ENCODE assay signal across 8 mouse cellular contexts in the genomic region with DNA sequence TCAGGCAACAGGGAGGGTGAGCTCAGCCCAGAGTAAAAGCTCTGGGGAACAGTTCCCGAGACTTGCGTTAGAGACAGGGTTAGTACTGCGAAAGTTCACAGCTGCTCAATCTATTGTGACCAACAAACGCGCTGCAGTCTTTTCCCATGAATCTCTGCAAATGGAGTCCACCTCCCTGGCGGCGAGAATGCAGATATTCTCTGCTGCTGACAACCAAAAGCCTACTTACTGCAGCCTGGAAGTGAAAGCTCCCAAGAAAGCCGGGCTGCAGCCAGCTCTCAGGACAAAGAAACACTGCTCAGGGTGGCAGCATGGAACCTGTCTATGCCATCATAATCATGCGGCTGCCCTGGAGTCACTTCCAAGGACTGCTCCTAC. TPM values are rescaled to one million over a fixed set of nuclear protein-coding genes. Genes with fewer than 3 reads are reported as not detected.
A peak's percentile ranks its signal among the peaks of the same experiment; 100 is the strongest.
DNase-seq lines count a peak whose midpoint lies in the region; ATAC-seq and TF ChIP-seq lines count a peak whose summit lies in the region.

No protein-coding gene starts in this region.

- H3K4me3 ChIP-seq in cortical plate, adult 2 months (ENCODE audit: insufficient read depth, low read length), result peak overlapping the region; percentile 40
- H3K4me3 ChIP-seq in kidney, adult 2 months (ENCODE audit: insufficient read depth, low read depth, low read length), result peak overlapping the region; percentile 84
- H3K4me3 ChIP-seq in limb, embryonic 12.5 days (replicated peaks), result peak overlapping the region; percentile 54
- peak overlapping the region; percentile 45 for H3K4me3 ChIP-seq in midbrain, embryonic 11.5 days (ENCODE audit: low read depth, low read length)
- H3K4me3 ChIP-seq in stomach, postnatal 0 days (ENCODE audit: low read depth, low read length), result peak overlapping the region; percentile 51

- DNase-seq in cerebellum, adult 9-11 months, result no peak
- peak; percentile 9 for DNase-seq in gastrocnemius, postnatal 25 days
- DNase-seq in kidney, adult 2 months, result peak; percentile 56
- peak; percentile 84 for DNase-seq in midbrain, embryonic 11.5 days (ENCODE audit: low spot score, missing footprints)
- DNase-seq in stomach, postnatal 0 days (ENCODE audit: low spot score), result peak; percentile 42

- H3K4me1 ChIP-seq in cortical plate, adult 2 months (ENCODE audit: control insufficient read depth, insufficient read depth, low read length), result no peaks in the 10 kb centered on the region
- H3K4me1 ChIP-seq in kidney, adult 2 months (ENCODE audit: control insufficient read depth, insufficient read depth, low read length), result peaks cover 8% of the 10 kb centered on the region
- no peaks in the 10 kb centered on the region; the same call in 1 of the 2 replicates for H3K4me1 ChIP-seq in limb, embryonic 12.5 days (replicated peaks)
- peaks cover 2% of the 10 kb centered on the region; the same call in 1 of the 2 replicates for H3K4me1 ChIP-seq in midbrain, embryonic 11.5 days (ENCODE audit: control insufficient read depth, insufficient read depth, low read length)
- no peaks in the 10 kb centered on the region for H3K4me1 ChIP-seq in stomach, postnatal 0 days (replicated peaks; ENCODE audit: control insufficient read depth, insufficient read depth)

- 1% methylated on average over 9 of the region's 9 CpGs for WGBS in kidney, adult 2 months
- 15% methylated on average over 9 of the region's 9 CpGs for WGBS in limb, embryonic 12.5 days
- 26% methylated on average over 9 of the region's 9 CpGs for WGBS in midbrain, embryonic 11.5 days
- 15% methylated on average over 9 of the region's 9 CpGs for WGBS in stomach, postnatal 0 days

- no peaks in the 10 kb centered on the region for H3K9me3 ChIP-seq in limb, embryonic 12.5 days
- no peaks in the 10 kb centered on the region for H3K9me3 ChIP-seq in midbrain, embryonic 11.5 days (ENCODE audit: control insufficient read depth, low read length)
- no peaks in the 10 kb centered on the region for H3K9me3 ChIP-seq in stomach, postnatal 0 days (ENCODE audit: control insufficient read depth, low read length)

- H3K9ac ChIP-seq in limb, embryonic 12.5 days (replicated peaks), result peak overlapping the region; percentile 57
- H3K9ac ChIP-seq in midbrain, embryonic 11.5 days (ENCODE audit: low read length), result peak overlapping the region; percentile 51
- peak overlapping the region; percentile 69 for H3K9ac ChIP-seq in stomach, postnatal 0 days (ENCODE audit: low read length)

- TF ChIP-seq EP300 in stomach, postnatal 0 days (optimal IDR thresholded peaks at IDR 0.05), result no peak

- no peaks in the 10 kb centered on the region for H3K27me3 ChIP-seq in kidney, adult 2 months (replicated peaks; ENCODE audit: control insufficient read depth, insufficient read depth, low read length)
- H3K27me3 ChIP-seq in limb, embryonic 12.5 days, result peaks cover 5% of the 10 kb centered on the region; the same call in 1 of the 2 replicates
- no peaks in the 10 kb centered on the region for H3K27me3 ChIP-seq in midbrain, embryonic 11.5 days (ENCODE audit: control insufficient read depth, insufficient read depth, low read length)
- H3K27me3 ChIP-seq in stomach, postnatal 0 days (ENCODE audit: control insufficient read depth, insufficient read depth, low read length), result no peaks in the 10 kb centered on the region

- peak overlapping the region; percentile 61 for H3K4me2 ChIP-seq in limb, embryonic 12.5 days
- H3K4me2 ChIP-seq in midbrain, embryonic 11.5 days, result peak overlapping the region; percentile 63
- peak overlapping the region; percentile 61 for H3K4me2 ChIP-seq in stomach, postnatal 0 days (replicated peaks; ENCODE audit: low read depth)

- peak overlapping the region; percentile 30 for H3K27ac ChIP-seq in cortical plate, adult 2 months (ENCODE audit: insufficient read depth, low read length)
- peak overlapping the region; percentile 83 for H3K27ac ChIP-seq in kidney, adult 2 months (ENCODE audit: insufficient read depth, low read depth, low read length)
- peak overlapping the region; percentile 92 for H3K27ac ChIP-seq in limb, embryonic 12.5 days
- H3K27ac ChIP-seq in midbrain, embryonic 11.5 days (ENCODE audit: low read depth, low read length), result peak overlapping the region; percentile 59
- H3K27ac ChIP-seq in stomach, postnatal 0 days (replicated peaks), result peak overlapping the region; percentile 88

- peak; percentile 36; the same call in 1 of the 2 replicates for ATAC-seq in cerebellum, adult (ENCODE audit: insufficient number of reproducible peaks, low FRiP score, low TSS enrichment)
- peak; percentile 26; the same call in 1 of the 2 replicates for ATAC-seq in limb, embryonic 12.5 days (ENCODE audit: insufficient number of reproducible peaks, insufficient read depth, low FRiP score, low TSS enrichment, low read depth)
- peak; percentile 33 for ATAC-seq in midbrain, embryonic 11.5 days (ENCODE audit: low FRiP score)
- peak; percentile 28 for ATAC-seq in stomach, postnatal 0 days (ENCODE audit: low FRiP score, low TSS enrichment)

- no peak for TF ChIP-seq CTCF in cortical plate, adult 2 months (IDR thresholded peaks at IDR 0.05; ENCODE audit: extremely low read depth, insufficient read depth, low read length)
- no peak for TF ChIP-seq CTCF in kidney, adult 2 months (conservative IDR thresholded peaks at IDR 0.05; ENCODE audit: insufficient read depth, insufficient read length, low read depth, low read length)
- TF ChIP-seq CTCF in stomach, postnatal 0 days (IDR thresholded peaks at IDR 0.05; ENCODE audit: low read depth), result peak; percentile 54

- no peak for TF ChIP-seq POLR2A in cortical plate, adult 2 months (IDR thresholded peaks at IDR 0.05; ENCODE audit: extremely low read depth, insufficient read depth, low read length)
- TF ChIP-seq POLR2A in kidney, adult 2 months (IDR thresholded peaks at IDR 0.05; ENCODE audit: low read depth, low read length), result no peak

- H3K36me3 ChIP-seq in kidney, adult 2 months (ENCODE audit: control insufficient read depth, insufficient read depth, low read length), result no peaks in the 10 kb centered on the region
- H3K36me3 ChIP-seq in limb, embryonic 12.5 days, result no peaks in the 10 kb centered on the region
- H3K36me3 ChIP-seq in midbrain, embryonic 11.5 days (ENCODE audit: control insufficient read depth, insufficient read depth, low read length), result no peaks in the 10 kb centered on the region
- H3K36me3 ChIP-seq in stomach, postnatal 0 days (ENCODE audit: control insufficient read depth, insufficient read depth, low read length), result no peaks in the 10 kb centered on the region

RNA-seq across cellular contexts. Expression of a gene that starts 0.6 kb away (rescaled TPM):
- 56.4 and 56.6 TPM in 2 replicates for polyA plus RNA-seq in cortical plate, adult 2 months (2012; rRNA removed)
- total RNA-seq in gastrocnemius, postnatal 25 days (2021), result 10 to 100 TPM; 43.9 to 57.0 TPM
- 23.7 and 24.1 TPM in 2 replicates for polyA plus RNA-seq in kidney, adult 2 months (2012; rRNA removed)
- 29.2 and 31.4 TPM in 2 replicates for polyA plus RNA-seq in limb, embryonic 12.5 days (2016; fragmentation: Nextera tagmentation; extraction: Ambion mirVana)
- polyA plus RNA-seq in midbrain, embryonic 11.5 days (2014; fragmentation: Nextera tagmentation; extraction: Ambion mirVana), result 28.3 and 28.7 TPM in 2 replicates
- 12.2 and 13.1 TPM in 2 replicates for polyA plus RNA-seq in stomach, postnatal 0 days (2015; fragmentation: Nextera tagmentation; extraction: Ambion mirVana)

Comparison
In these comparisons a context has a peak if more than half of its experiments do, and no peak if none do; other contexts are left out.
1. H3K27ac ChIP-seq: peak in every context shown above with its lines; median percentile 92 in limb, embryonic 12.5 days; 88 in stomach, postnatal 0 days; 83 in kidney, adult 2 months; 59 in midbrain, embryonic 11.5 days; 30 in cortical plate, adult 2 months.